ENCODE assay signal across 11 mouse cellular contexts in genomic region chr11:75053722-75054121, GRCm38 (mm10).
DNase-seq lines count a peak whose midpoint lies in the region; ATAC-seq and TF ChIP-seq lines count a peak whose summit lies in the region.
"Had no signal": no experiment of that assay in that cellular context is flagged by ENCODE, and none has a peak within 500 bp of the region (broad histone marks: within the 10 kb centered on the region; RNA-seq: fewer than 3 reads in every experiment).

No protein-coding gene starts in this region.

- peaks cover 70% of the 10 kb centered on the region for H3K36me3 ChIP-seq in hindbrain, embryonic 10.5 days
- peaks cover 4% of the 10 kb centered on the region; the same call in 1 of the 2 replicates for H3K36me3 ChIP-seq in hindbrain, postnatal 0 days (ENCODE audit: insufficient read depth, low read length)
- H3K36me3 ChIP-seq in heart, embryonic 14.5 days (ENCODE audit: control insufficient read depth, insufficient read depth, low read length) = peaks cover 22% of the 10 kb centered on the region; the same call in 1 of the 2 replicates
- H3K36me3 ChIP-seq in liver, embryonic 11.5 days (ENCODE audit: control insufficient read depth, insufficient read depth, low read length) = no peaks in the 10 kb centered on the region; the same call in 1 of the 2 replicates
- peaks cover 38% of the 10 kb centered on the region for H3K36me3 ChIP-seq in forebrain, embryonic 13.5 days (ENCODE audit: poor library complexity, severe bottlenecking)

- H3K4me1 ChIP-seq in hindbrain, embryonic 10.5 days (replicated peaks) = peaks cover 13% of the 10 kb centered on the region
- no peaks in the 10 kb centered on the region for H3K4me1 ChIP-seq in hindbrain, postnatal 0 days (ENCODE audit: insufficient read depth, low read length)
- peaks cover 15 to 47% of the 10 kb centered on the region in 2 experiments for H3K4me1 ChIP-seq in heart, embryonic 14.5 days (ENCODE audit: control insufficient read depth in 2 of 2, insufficient read depth in 2 of 2, low read length in 2 of 2)
- H3K4me1 ChIP-seq in liver, embryonic 11.5 days (replicated peaks; ENCODE audit: control insufficient read depth, insufficient read depth, low read length) = peaks cover 33% of the 10 kb centered on the region
- H3K4me1 ChIP-seq in forebrain, embryonic 13.5 days = no peaks in the 10 kb centered on the region
- H3K4me1 ChIP-seq: midbrain, embryonic 12.5 days had no signal

- H3K9ac ChIP-seq in hindbrain, postnatal 0 days (replicated peaks; ENCODE audit: low read length) = no peak overlapping the region
- peak overlapping the region; percentile 57; the same call in 1 of the 2 replicates for H3K9ac ChIP-seq in heart, embryonic 14.5 days (ENCODE audit: low read length)
- H3K9ac ChIP-seq in liver, embryonic 11.5 days (ENCODE audit: low read depth, low read length) = no peak overlapping the region
- H3K9ac ChIP-seq in forebrain, embryonic 13.5 days = no peak overlapping the region
- H3K9ac ChIP-seq: forebrain, postnatal 0 days; midbrain, embryonic 12.5 days had no signal

- no peaks in the 10 kb centered on the region for H3K9me3 ChIP-seq in hindbrain, embryonic 10.5 days
- no peaks in the 10 kb centered on the region for H3K9me3 ChIP-seq in hindbrain, postnatal 0 days (ENCODE audit: low read length)
- H3K9me3 ChIP-seq in heart, embryonic 14.5 days (ENCODE audit: control insufficient read depth, low read length) = no peaks in the 10 kb centered on the region
- no peaks in the 10 kb centered on the region for H3K9me3 ChIP-seq in liver, embryonic 11.5 days (ENCODE audit: control insufficient read depth, low read length)
- no peaks in the 10 kb centered on the region for H3K9me3 ChIP-seq in forebrain, embryonic 13.5 days (replicated peaks)
- H3K9me3 ChIP-seq: midbrain, embryonic 12.5 days had no signal

- H3K4me2 ChIP-seq in hindbrain, postnatal 0 days (ENCODE audit: low read depth, low read length) = no peak overlapping the region
- peak overlapping the region; percentile 9; the same call in 1 of the 2 replicates for H3K4me2 ChIP-seq in heart, embryonic 14.5 days (ENCODE audit: low read length)
- no peak overlapping the region for H3K4me2 ChIP-seq in liver, embryonic 11.5 days
- no peak overlapping the region for H3K4me2 ChIP-seq in forebrain, embryonic 13.5 days
- H3K4me2 ChIP-seq: midbrain, embryonic 12.5 days had no signal

- no peak for ATAC-seq in hindbrain, postnatal 0 days
- ATAC-seq in heart, embryonic 14.5 days (ENCODE audit: insufficient number of reproducible peaks, insufficient read depth, low FRiP score, low read depth) = peak; percentile 24; the same call in 1 of the 2 replicates
- no peak for ATAC-seq in liver, embryonic 11.5 days (replicated peaks; ENCODE audit: low FRiP score)
- no peak for ATAC-seq in activated CD4-positive, CD25-positive, alpha-beta regulatory T cell, adult 4 months
- ATAC-seq in forebrain, embryonic 13.5 days = no peak

- H3K27me3 ChIP-seq in hindbrain, embryonic 10.5 days (ENCODE audit: insufficient read depth, poor library complexity, severe bottlenecking) = no peaks in the 10 kb centered on the region
- no peaks in the 10 kb centered on the region for H3K27me3 ChIP-seq in hindbrain, postnatal 0 days (ENCODE audit: insufficient read depth, low read length)
- H3K27me3 ChIP-seq in heart, embryonic 14.5 days (ENCODE audit: control insufficient read depth, insufficient read depth, low read length) = no peaks in the 10 kb centered on the region
- no peaks in the 10 kb centered on the region for H3K27me3 ChIP-seq in liver, embryonic 11.5 days (replicated peaks; ENCODE audit: control insufficient read depth, insufficient read depth, low read length)
- no peaks in the 10 kb centered on the region for H3K27me3 ChIP-seq in forebrain, embryonic 13.5 days
- H3K27me3 ChIP-seq: midbrain, embryonic 12.5 days had no signal

- WGBS in hindbrain, embryonic 10.5 days = 77% methylated on average over 7 of the region's 7 CpGs
- 70% methylated on average over 7 of the region's 7 CpGs for WGBS in hindbrain, postnatal 0 days
- 40% methylated on average over 7 of the region's 7 CpGs for WGBS in heart, embryonic 14.5 days
- WGBS in liver, embryonic 11.5 days = 53% methylated on average over 7 of the region's 7 CpGs
- 78% methylated on average over 7 of the region's 7 CpGs for WGBS in forebrain, embryonic 13.5 days

- no peak for TF ChIP-seq CTCF in hindbrain, postnatal 0 days (IDR thresholded peaks at IDR 0.05; ENCODE audit: low read depth)

- no peak overlapping the region for H3K4me3 ChIP-seq in hindbrain, embryonic 10.5 days
- H3K4me3 ChIP-seq in hindbrain, postnatal 0 days (ENCODE audit: low read length) = no peak overlapping the region
- H3K4me3 ChIP-seq in heart, embryonic 14.5 days (ENCODE audit: control insufficient read depth in 1 of 2, insufficient read depth in 1 of 2, low read depth in 1 of 2, low read length in 2 of 2) = no peak overlapping the region
- no peak overlapping the region for H3K4me3 ChIP-seq in liver, embryonic 11.5 days (ENCODE audit: low read depth, low read length)
- no peak overlapping the region for H3K4me3 ChIP-seq in forebrain, embryonic 13.5 days
- H3K4me3 ChIP-seq: midbrain, embryonic 12.5 days had no signal

- 0 out of 2 replicates have a peak overlapping the region, but pooled peaks have one; percentile 12 for H3K27ac ChIP-seq in hindbrain, embryonic 10.5 days
- H3K27ac ChIP-seq in hindbrain, postnatal 0 days = no peak overlapping the region
- H3K27ac ChIP-seq in heart, embryonic 14.5 days (replicated peaks in 1 of 2; ENCODE audit: control insufficient read depth in 1 of 2, insufficient read depth in 1 of 2, low read depth in 2 of 2, low read length in 2 of 2) = peak overlapping the region; percentile 76 to 90
- peak overlapping the region; percentile 80 for H3K27ac ChIP-seq in liver, embryonic 11.5 days (ENCODE audit: low read depth, low read length)
- no peak overlapping the region for H3K27ac ChIP-seq in forebrain, embryonic 13.5 days
- H3K27ac ChIP-seq: midbrain, embryonic 12.5 days had no signal

- DNase-seq in hindbrain, embryonic 10.5 days (ENCODE audit: low spot score) = no peak
- DNase-seq in hindbrain, postnatal 0 days (ENCODE audit: low spot score) = no peak
- peak; percentile 31 for DNase-seq in 3T3-L1 (ENCODE audit: low read depth, low spot score)
- no peak for DNase-seq in liver, embryonic 11.5 days (ENCODE audit: low spot score)
- no peak for DNase-seq in cerebellum, postnatal 4 days (ENCODE audit: low spot score in 2 of 2)
- DNase-seq: cerebellum, adult 8-10 months had no signal

Comparison
In these comparisons a context has a peak if more than half of its experiments do, and no peak if none do; other contexts are left out.
1. H3K27ac ChIP-seq: peak in hindbrain, embryonic 10.5 days (single experiment), heart, embryonic 14.5 days (2 of 2) and liver, embryonic 11.5 days (single experiment); none in hindbrain, postnatal 0 days (single experiment) and forebrain, embryonic 13.5 days (single experiment).